Mouse (Mus musculus) adrenal gland, postnatal 4 days (tissue): ENCODE measurements around the gene Myo10. TPM values are rescaled to one million over a fixed set of nuclear protein-coding genes. Genes with fewer than 3 reads are reported as not detected.

Source experiments
- DNase-seq, 2 experiments: peaks; one replicate each; pipeline ENCODE4 v3.0.0; 2021 to 2022; ENCODE audit warnings: low spot score in 2 of 2, mixed read lengths in 2 of 2
- total RNA-seq, 2 experiments: library from RNA; stranded (reverse); gene quantifications; 2 replicates each; pipeline ENCODE4 v1.2.3; 2021

Myo10 gene
- total RNA-seq, 2 experiments from 2014 or later = 87.7 to 91.2 TPM

- no peak for DNase-seq
These were observed 13.1 kb upstream of the Myo10 start for GRCm38 (mm10) chr15:25609253-25609652.

GRCm38 (mm10) chr15:25611178-25611577 is 11.1 kb upstream of the Myo10 start:
- DNase-seq = no peak

- DNase-seq = no peak
These were observed 1.8 kb upstream of the Myo10 start for GRCm38 (mm10) chr15:25620560-25620959.

- no peak for DNase-seq
These were observed 750 bp upstream of the Myo10 start for GRCm38 (mm10) chr15:25621351-25622199.

GRCm38 (mm10) chr15:25622867-25623471 is 644 bp downstream of the Myo10 start:
- DNase-seq = peak in 1 of 2 experiments; percentile 45

- DNase-seq = no peak
These were observed 1.3 kb downstream of the Myo10 start for GRCm38 (mm10) chr15:25623556-25624180.

GRCm38 (mm10) chr15:25624263-25624662 is 1.9 kb downstream of the Myo10 start:
- DNase-seq = no peak

GRCm38 (mm10) chr15:25625471-25625870 is 3.1 kb downstream of the Myo10 start:
- DNase-seq = no peak

GRCm38 (mm10) chr15:25627012-25627411 is 4.7 kb downstream of the Myo10 start:
- no peak for DNase-seq

- DNase-seq = no peak
These were observed 5.9 kb downstream of the Myo10 start for GRCm38 (mm10) chr15:25628251-25628650.

- no peak for DNase-seq
These were observed 8.4 kb downstream of the Myo10 start for GRCm38 (mm10) chr15:25630716-25631115.

GRCm38 (mm10) chr15:25631332-25631731 is 9.0 kb downstream of the Myo10 start:
- DNase-seq = no peak

- DNase-seq = no peak
These were observed 10.6 kb downstream of the Myo10 start for GRCm38 (mm10) chr15:25632902-25633301.

- peak; percentile 48 to 72 for DNase-seq
These were observed 11.5 kb downstream of the Myo10 start for GRCm38 (mm10) chr15:25633674-25634340.

- no peak for DNase-seq
These were observed 15.4 kb downstream of the Myo10 start for GRCm38 (mm10) chr15:25637727-25638126.

- no peak for DNase-seq
These were observed 16.9 kb downstream of the Myo10 start for GRCm38 (mm10) chr15:25639217-25639616.

- no peak for DNase-seq
These were observed 18.8 kb downstream of the Myo10 start for GRCm38 (mm10) chr15:25640840-25641752.

GRCm38 (mm10) chr15:25642214-25643058 is 20.1 kb downstream of the Myo10 start:
- no peak for DNase-seq

- no peak for DNase-seq
These were observed 23.5 kb downstream of the Myo10 start for GRCm38 (mm10) chr15:25645862-25646261.

GRCm38 (mm10) chr15:25648287-25648686 is 26.0 kb downstream of the Myo10 start:
- no peak for DNase-seq
